Mouse (Mus musculus) cerebral cortex, adult 2 months (tissue): ENCODE results near the gene Vps41.

ENCODE experiments used
- WGBS: fragments of 180-500 bp; shearing (Covaris S2); methylation state at CpG from one replicate; pipeline ENCODE4 v1.1.7; 2018; 5-methylcytosine and 5-hydroxymethylcytosine counted together

Vps41 gene

GRCm38 (mm10) chr13:18868825-18869224 is 151.7 kb downstream of the Vps41 start:
- WGBS = 93% methylated on average over 5 of the region's 5 CpGs

DNA sequence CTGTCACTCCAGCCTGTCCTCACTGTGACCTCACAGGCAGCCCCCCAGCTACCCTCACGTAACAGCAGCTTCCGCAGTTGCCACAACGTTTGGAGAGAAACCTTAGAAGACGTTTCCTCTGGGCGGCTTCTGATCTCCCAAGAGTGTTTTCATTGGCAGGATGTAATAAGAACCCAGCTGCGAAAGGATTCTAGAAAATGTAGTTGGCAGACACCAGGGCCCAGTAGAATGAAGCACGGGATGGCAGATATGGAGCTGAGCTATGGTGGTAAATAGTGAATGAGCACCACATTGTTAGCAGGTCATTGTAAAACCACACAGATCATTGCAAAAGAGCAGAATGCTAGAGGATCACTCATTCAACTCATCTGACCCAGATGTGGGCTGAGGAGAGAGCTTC is 158.2 kb downstream of the Vps41 start:
- WGBS = 38% methylated on average over 7 of the region's 7 CpGs

GRCm38 (mm10) chr13:18892910-18893309 is 175.8 kb downstream of the Vps41 start:
- 24% methylated on average over 9 of the region's 9 CpGs for WGBS

DNA sequence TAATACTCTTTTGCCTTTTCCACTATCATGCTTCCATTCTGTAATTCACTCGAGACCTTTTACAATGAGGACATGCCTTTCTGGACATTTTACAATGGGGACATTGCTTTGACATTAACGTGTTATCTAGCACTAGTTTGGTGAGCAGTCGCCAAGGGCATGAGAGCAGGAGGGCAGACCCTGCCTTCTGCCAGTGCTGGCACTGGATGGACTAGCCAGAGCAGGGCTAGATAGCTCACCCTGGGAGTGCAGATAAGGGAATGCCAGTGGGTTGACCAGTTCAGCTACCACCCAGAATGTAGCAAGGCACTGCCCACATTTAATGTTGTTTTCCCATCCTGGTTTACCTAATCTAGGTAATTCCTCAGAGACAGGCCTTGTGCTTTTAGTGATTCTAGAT is 179.7 kb downstream of the Vps41 start:
- 90% methylated on average over 3 of the region's 3 CpGs for WGBS

GRCm38 (mm10) chr13:18903623-18904022 is 186.5 kb downstream of the Vps41 start:
- 73% methylated on average over 6 of the region's 6 CpGs for WGBS

DNA sequence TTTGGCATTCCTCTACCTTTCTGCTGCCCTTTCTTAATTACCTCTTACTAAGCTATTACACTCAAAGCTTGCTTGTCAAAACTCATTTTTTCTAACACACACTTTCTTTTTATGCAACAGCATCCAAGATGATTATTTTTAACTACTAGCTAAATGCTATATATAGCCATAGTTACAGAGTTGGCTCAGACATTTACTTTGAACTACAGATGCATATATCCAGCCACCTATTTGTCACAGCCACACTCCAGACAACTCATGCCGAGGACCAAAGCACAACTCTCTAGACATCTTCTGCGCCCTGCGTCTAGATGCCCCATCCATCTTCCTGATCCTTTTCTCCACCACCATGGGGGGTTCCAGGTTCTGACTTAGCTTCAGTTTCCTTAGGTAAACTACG is 197.7 kb downstream of the Vps41 start:
- 49% methylated on average over 4 of the region's 4 CpGs for WGBS
